Mouse (Mus musculus) kidney, embryonic 14.5 days (tissue): ENCODE results near the gene 2010111I01Rik. TPM values are rescaled to one million over a fixed set of nuclear protein-coding genes. Genes with fewer than 3 reads are reported as not detected.

ENCODE experiments used
- ATAC-seq: fragments of 200-750 bp; cut with Nextera tagmentation; 2 replicates; pipeline ENCODE4 v1.8.0; 2017; ENCODE audit warnings: moderate number of reproducible peaks, mild to moderate bottlenecking, moderate TSS enrichment, moderate library complexity; ENCODE audit not compliant: low FRiP score, low TSS enrichment
- H3K27ac ChIP-seq: fragments of 300-500 bp; sonication (generic); 2 replicates; pipeline ENCODE4 v1.5.1; 2014; ENCODE audit warnings: low read depth, mild to moderate bottlenecking, low read length, moderate library complexity, mixed read lengths
- H3K27me3 ChIP-seq: fragments of 300-500 bp; sonication (generic); 2 replicates; pipeline ENCODE4 v1.6.1; 2014; ENCODE audit warnings: mild to moderate bottlenecking, low read length; ENCODE audit not compliant: control insufficient read depth, insufficient read depth
- H3K36me3 ChIP-seq: fragments of 300-500 bp; sonication (generic); 2 replicates; pipeline ENCODE4 v1.6.1; 2014; ENCODE audit warnings: low read length, mixed read lengths; ENCODE audit not compliant: control insufficient read depth, insufficient read depth
- H3K4me1 ChIP-seq: fragments of 300-500 bp; sonication (generic); 2 replicates; pipeline ENCODE4 v1.6.1; 2014; ENCODE audit warnings: low read length, mixed read lengths; ENCODE audit not compliant: control insufficient read depth, insufficient read depth
- H3K4me2 ChIP-seq: fragments of 300-500 bp; sonication (generic); replicated peaks from 2 replicates; pipeline ENCODE4 v1.6.1; 2014; ENCODE audit warnings: low read depth, mild to moderate bottlenecking, low read length
- H3K4me3 ChIP-seq: fragments of 300-500 bp; sonication (generic); 2 replicates; pipeline ENCODE4 v1.5.1; 2014; ENCODE audit warnings: mild to moderate bottlenecking, low read length
- H3K9ac ChIP-seq: fragments of 300-500 bp; sonication (generic); 2 replicates; pipeline ENCODE4 v1.6.1; 2014; ENCODE audit warnings: low read depth, mild to moderate bottlenecking, low read length, moderate library complexity
- H3K9me3 ChIP-seq: fragments of 300-500 bp; sonication (generic); 2 replicates; pipeline ENCODE4 v1.6.1; 2016; ENCODE audit warnings: low read length; ENCODE audit not compliant: control insufficient read depth
- WGBS: fragments of 180-500 bp; shearing (Covaris S2); extraction: QIAGEN DNeasy Blood & Tissue Kit; methylation state at CpG from one replicate; pipeline ENCODE4 v1.1.7; 2014; 5-methylcytosine and 5-hydroxymethylcytosine counted together
- polyA plus RNA-seq: library from polyadenylated mRNA; unstranded; fragments of >200 nt; fragmentation: Nextera tagmentation; extraction: Ambion mirVana; gene quantifications from 2 replicates; pipeline ENCODE4 v1.2.1, GENCODE M21; 2014

2010111I01Rik gene
- polyA plus RNA-seq, 1 experiment from 2014 or later, result 153 TPM

DNA sequence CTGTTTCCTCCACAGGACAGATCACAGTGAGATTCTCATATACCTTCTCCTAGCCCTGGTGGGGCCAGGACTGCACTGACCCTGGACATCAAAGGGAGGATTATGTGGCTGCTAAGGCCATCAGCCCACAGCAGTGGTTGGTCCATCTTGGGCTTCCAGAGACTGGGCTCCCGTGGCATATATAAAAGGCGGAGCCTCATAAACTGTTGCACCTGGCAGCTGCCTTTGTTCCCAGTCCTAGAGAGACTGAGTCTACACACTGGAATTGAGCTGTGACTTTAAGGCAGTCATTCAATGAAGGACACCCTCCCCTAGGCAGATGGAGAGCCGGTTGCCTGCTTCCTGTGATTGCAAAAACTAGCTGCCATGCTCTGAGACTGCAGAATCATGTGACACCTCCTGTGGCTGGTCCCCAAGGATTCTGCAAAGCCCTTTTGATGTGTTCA, 337.1 kb downstream of the 2010111I01Rik start:
- no peak overlapping the region for H3K9ac ChIP-seq
- no peaks in the 10 kb centered on the region for H3K9me3 ChIP-seq
- H3K4me1 ChIP-seq, result peaks cover 38% of the 10 kb centered on the region
- H3K4me2 ChIP-seq, result no peak overlapping the region
- H3K27me3 ChIP-seq, result no peaks in the 10 kb centered on the region
- WGBS, result 12% methylated on average over 3 of the region's 3 CpGs
- peak; percentile 59 for ATAC-seq
- peak overlapping the region; percentile 10; the same call in 1 of the 2 replicates for H3K27ac ChIP-seq
- peaks cover 74% of the 10 kb centered on the region for H3K36me3 ChIP-seq
- no peak overlapping the region for H3K4me3 ChIP-seq

DNA sequence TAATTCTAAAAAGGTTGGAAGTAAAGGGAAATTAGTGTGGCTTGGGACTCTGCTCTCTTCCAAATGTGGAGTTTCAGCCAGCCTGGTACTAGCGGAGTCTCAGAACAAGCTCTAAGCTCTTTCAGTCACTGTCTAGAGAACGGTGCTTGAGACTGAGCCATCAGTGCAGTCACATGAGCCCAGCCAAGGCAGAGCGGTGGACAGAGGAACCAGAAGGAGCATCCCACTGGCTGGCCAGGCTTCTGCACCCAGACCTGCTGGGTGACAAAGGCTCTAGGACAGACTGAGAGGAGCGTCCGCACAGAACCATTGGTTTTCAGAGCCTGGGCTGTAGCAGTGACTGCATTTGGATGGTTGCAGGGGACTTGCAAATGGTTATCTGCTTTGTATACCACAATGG, 337.7 kb downstream of the 2010111I01Rik start:
- Histone ChIP-seq H3K27me3 (no peaks in the 10 kb centered on the region), H3K4me2 (no peak overlapping the region), H3K9me3 (no peaks in the 10 kb centered on the region), H3K27ac (peak overlapping the region; percentile 10; the same call in 1 of the 2 replicates), H3K4me1 (peaks cover 38% of the 10 kb centered on the region), H3K36me3 (peaks cover 68% of the 10 kb centered on the region), H3K4me3 (no peak overlapping the region), H3K9ac (no peak overlapping the region)
- WGBS, result 85% methylated on average over 5 of the region's 5 CpGs
- no peak for ATAC-seq

DNA sequence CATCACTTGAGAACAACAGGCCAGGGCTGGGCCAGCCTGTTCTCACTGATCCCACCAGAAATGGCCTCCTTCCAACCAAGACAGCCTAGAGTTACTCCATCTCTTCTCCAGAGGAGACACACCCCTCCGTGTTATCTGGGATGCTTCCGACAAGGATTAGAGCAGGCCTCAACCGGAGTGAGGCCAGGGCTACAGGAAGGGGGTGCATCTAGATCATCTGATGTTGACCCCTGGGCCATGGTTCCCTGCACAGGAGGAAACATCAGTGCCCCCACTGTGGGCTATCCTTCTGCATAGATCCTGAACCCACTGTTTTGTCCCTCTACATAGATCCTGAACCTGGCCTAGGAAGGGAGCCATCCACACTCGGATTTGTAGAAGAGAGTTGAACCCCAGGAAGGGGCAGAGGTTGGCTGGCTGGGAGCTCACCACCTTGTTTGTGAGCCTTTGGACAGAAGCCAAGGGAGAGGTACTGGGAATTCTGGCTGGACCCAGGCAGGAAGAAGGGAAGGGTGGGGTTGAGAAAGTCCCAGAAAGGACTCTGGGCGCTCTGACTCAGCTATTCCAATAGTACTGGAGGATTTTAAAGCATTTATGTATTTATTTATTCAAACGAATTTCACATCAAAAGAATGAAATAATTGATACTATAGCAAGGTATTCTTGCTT, 339.6 kb downstream of the 2010111I01Rik start:
- H3K27ac ChIP-seq, result peak overlapping the region; percentile 6; the same call in 1 of the 2 replicates
- no peak for ATAC-seq
- no peaks in the 10 kb centered on the region for H3K27me3 ChIP-seq
- 61% methylated on average over 6 of the region's 6 CpGs for whole genome bisulfite sequencing
- H3K36me3 ChIP-seq, result peaks cover 56% of the 10 kb centered on the region
- H3K9ac ChIP-seq, result no peak overlapping the region
- H3K4me2 ChIP-seq, result no peak overlapping the region
- no peak overlapping the region for H3K4me3 ChIP-seq
- peaks cover 38% of the 10 kb centered on the region for H3K4me1 ChIP-seq
- H3K9me3 ChIP-seq, result no peaks in the 10 kb centered on the region

DNA sequence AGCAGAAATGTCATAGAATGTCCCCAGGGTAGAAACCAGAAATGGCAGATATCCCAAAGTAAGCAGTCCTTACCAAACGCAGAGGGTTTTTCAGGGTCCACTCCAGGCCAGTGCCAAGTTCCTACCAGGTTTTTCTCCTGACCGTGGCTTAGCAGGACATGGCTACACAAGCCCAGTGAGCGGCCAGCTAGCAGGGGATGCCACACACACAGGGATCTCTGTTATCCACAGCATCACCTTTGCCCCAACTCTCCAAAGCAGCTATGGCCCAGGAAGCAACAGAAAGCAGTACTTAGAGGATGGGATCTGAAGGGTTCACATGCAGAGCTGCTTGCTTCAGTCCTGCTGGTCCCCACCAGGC, 340.1 kb downstream of the 2010111I01Rik start:
- 46% methylated on average over 3 of the region's 3 CpGs for WGBS

DNA sequence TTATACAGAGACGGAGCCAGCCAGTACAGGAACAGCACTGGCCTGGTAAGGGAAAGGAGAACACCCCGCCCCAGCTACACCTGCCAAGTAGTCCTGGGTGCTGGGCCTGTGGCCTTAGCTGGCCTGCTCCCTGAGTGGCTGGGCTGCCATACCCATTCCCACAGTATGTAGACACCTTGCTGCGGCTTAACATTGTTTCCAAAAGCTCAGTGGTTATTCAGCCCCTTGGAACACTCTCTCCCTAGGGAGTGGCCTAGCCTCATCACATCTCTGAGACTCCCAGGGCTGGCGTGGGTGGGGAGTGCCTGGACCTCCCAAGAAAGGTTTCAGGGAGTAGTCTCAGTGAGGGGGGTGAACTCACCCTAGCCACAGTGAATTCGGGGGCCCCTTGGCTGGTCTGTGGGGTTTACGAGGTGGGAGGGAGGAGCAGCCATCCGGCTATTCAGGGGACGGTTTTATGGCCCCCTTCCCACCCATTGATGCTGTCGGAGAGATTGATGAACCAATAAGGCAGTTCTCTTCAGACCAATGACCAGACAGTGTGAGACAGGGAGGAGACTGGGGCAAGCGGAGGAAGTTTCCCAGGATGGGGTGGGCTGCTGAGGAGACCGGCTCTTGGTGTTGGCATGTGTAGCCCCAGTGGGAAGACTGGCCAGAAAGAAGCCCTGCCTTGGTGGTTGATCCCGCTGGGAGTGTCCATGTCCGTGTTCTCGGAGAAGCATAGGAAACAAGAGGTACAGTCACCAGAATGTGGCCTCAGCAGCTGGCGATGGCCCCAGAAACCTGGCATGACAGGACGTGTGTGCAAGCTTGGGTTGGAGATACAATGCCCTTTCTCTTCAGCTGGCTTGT, 340.7 kb downstream of the 2010111I01Rik start:
- Histone ChIP-seq H3K27me3 (no peaks in the 10 kb centered on the region), H3K36me3 (peaks cover 45% of the 10 kb centered on the region), H3K4me1 (peaks cover 34% of the 10 kb centered on the region), H3K9me3 (no peaks in the 10 kb centered on the region), H3K4me3 (no peak overlapping the region), H3K9ac (no peak overlapping the region), H3K27ac (peak overlapping the region; percentile 77), H3K4me2 (no peak overlapping the region)
- 17% methylated on average over 16 of the region's 16 CpGs for WGBS
- ATAC-seq, result peak; percentile 84

More for the DNA sequence above, 340.1 kb downstream of the 2010111I01Rik start:
- peak overlapping the region; percentile 77; the same call in 1 of the 2 replicates for H3K27ac ChIP-seq
- no peak overlapping the region for H3K4me2 ChIP-seq
- H3K27me3 ChIP-seq, result no peaks in the 10 kb centered on the region
- ATAC-seq, result no peak
- peaks cover 51% of the 10 kb centered on the region for H3K36me3 ChIP-seq
- H3K4me1 ChIP-seq, result peaks cover 38% of the 10 kb centered on the region
- no peaks in the 10 kb centered on the region for H3K9me3 ChIP-seq
- H3K9ac ChIP-seq, result no peak overlapping the region
- H3K4me3 ChIP-seq, result no peak overlapping the region

DNA sequence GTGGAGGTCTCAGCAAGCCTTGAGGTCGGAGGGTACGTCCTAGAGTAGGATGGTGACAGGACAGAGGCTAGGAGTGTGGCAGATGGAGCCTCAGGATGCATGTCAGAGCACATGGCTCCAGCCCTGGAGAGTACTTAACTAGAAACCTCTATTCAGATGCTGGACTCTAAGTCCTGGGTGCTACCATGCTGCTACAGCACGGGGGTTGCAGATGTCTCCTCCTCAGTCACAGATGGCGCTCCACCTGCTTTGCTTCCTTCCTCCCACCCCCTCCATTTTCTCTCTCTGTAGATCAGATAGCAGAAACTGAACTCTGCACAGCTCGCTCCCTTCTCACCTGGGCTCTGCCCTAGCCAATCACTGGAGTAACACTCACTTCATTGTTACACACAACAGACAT, 342.1 kb downstream of the 2010111I01Rik start:
- Histone ChIP-seq H3K27ac (no peak overlapping the region), H3K4me3 (no peak overlapping the region), H3K9ac (no peak overlapping the region), H3K9me3 (no peaks in the 10 kb centered on the region), H3K36me3 (peaks cover 31% of the 10 kb centered on the region), H3K27me3 (no peaks in the 10 kb centered on the region), H3K4me1 (peaks cover 23% of the 10 kb centered on the region), H3K4me2 (no peak overlapping the region)
- WGBS, result 66% methylated on average over 5 of the region's 5 CpGs
- no peak for ATAC-seq

DNA sequence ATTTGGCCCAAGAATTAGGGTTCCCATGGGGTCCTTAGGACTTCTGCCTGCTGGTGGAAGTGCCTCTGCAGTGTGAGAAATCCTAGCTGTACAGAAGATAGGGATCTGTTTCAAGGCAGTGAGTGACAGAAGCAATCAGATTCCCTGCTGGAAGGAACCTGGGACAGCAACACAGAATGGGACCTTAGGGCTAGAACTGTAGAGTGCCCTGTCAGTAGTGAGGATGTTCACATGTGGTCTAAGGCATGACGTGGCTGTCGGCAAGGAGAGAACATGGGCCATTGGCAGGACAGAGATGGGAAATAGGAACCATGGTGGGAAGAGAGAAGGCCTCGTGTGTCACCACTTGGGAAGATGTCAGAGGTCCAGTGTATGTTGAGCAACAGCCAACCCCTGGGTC, 344.9 kb downstream of the 2010111I01Rik start:
- H3K27me3 ChIP-seq, result no peaks in the 10 kb centered on the region
- peaks cover 7% of the 10 kb centered on the region; the same call in 1 of the 2 replicates for H3K36me3 ChIP-seq
- no peak for ATAC-seq
- no peak overlapping the region for H3K4me3 ChIP-seq
- peaks cover 27% of the 10 kb centered on the region for H3K4me1 ChIP-seq
- no peak overlapping the region for H3K9ac ChIP-seq
- no peaks in the 10 kb centered on the region for H3K9me3 ChIP-seq
- no peak overlapping the region for H3K27ac ChIP-seq
- WGBS, result 81% methylated on average over 3 of the region's 3 CpGs
- H3K4me2 ChIP-seq, result no peak overlapping the region

DNA sequence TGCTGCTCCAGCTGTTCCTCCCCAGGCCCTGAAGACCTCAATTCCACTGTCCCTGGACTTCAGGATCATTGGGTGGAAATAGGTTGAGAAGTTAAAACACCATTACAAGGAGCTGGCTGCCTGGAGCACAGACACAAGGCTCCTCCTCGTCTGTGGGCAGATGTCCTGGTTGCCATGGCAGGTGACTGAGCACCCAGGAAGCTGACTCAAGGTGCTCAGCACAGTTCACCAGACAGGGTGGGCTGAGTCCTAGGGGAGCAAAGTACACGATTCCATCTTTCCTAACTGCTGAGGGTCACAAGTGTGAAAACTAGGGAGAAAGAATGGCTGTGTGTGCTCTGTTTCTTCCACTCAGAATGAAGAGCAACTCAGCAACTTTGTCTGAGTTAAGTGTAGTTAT, 346.5 kb downstream of the 2010111I01Rik start:
- ATAC-seq, result no peak
- H3K27me3 ChIP-seq, result no peaks in the 10 kb centered on the region
- WGBS, result 71% methylated on average over 2 of the region's 2 CpGs

DNA sequence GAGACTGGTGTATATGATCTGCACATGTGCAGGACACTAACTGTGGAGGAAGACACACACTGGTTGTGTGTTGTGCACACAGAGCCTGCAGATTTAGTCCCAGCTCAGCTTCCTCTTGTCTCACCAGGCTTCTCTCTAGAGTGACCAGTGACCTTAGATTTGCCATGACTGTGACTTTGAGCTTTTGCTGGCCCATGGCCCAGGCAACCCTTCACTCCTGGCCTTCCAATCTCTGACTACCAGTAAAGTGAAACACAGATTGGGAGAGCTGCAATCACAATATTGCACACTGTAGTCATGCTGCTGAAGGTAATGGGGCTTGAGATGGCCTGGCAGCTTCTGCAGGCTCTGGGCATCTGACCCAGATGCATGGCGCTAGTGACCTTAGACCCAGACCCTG, 348.6 kb downstream of the 2010111I01Rik start:
- WGBS, result 86% methylated on average over 1 of the region's 1 CpGs

More for the DNA sequence above, 346.5 kb downstream of the 2010111I01Rik start:
- peaks cover 7% of the 10 kb centered on the region; the same call in 1 of the 2 replicates for H3K36me3 ChIP-seq
- no peak overlapping the region for H3K4me3 ChIP-seq
- H3K9me3 ChIP-seq, result no peaks in the 10 kb centered on the region
- peaks cover 27% of the 10 kb centered on the region for H3K4me1 ChIP-seq
- no peak overlapping the region for H3K9ac ChIP-seq
- H3K27ac ChIP-seq, result no peak overlapping the region
- no peak overlapping the region for H3K4me2 ChIP-seq

More for the DNA sequence above, 348.6 kb downstream of the 2010111I01Rik start:
- no peaks in the 10 kb centered on the region for H3K9me3 ChIP-seq
- no peak overlapping the region for H3K4me3 ChIP-seq
- no peak overlapping the region for H3K9ac ChIP-seq
- H3K36me3 ChIP-seq, result peaks cover 10% of the 10 kb centered on the region; the same call in 1 of the 2 replicates
- ATAC-seq, result no peak
- H3K4me2 ChIP-seq, result no peak overlapping the region
- H3K27ac ChIP-seq, result peak overlapping the region; percentile 30; the same call in 1 of the 2 replicates
- peaks cover 25% of the 10 kb centered on the region for H3K4me1 ChIP-seq
- H3K27me3 ChIP-seq, result no peaks in the 10 kb centered on the region
